ENCODE assay signal across 9 mouse cellular contexts in genomic region chr10:90081630-90082029, GRCm38 (mm10).
DNase-seq lines count a peak whose midpoint lies in the region; ATAC-seq and TF ChIP-seq lines count a peak whose summit lies in the region.
"Had no signal": no experiment of that assay in that cellular context is flagged by ENCODE, and none has a peak within 500 bp of the region (broad histone marks: within the 10 kb centered on the region; RNA-seq: fewer than 3 reads in every experiment).

No protein-coding gene starts in this region.

- no peak for TF ChIP-seq EP300 in liver, embryonic 14.5 days (IDR thresholded peaks at IDR 0.05; ENCODE audit: low read depth)

- 24% methylated on average over 7 of the region's 7 CpGs for WGBS in forebrain, embryonic 13.5 days
- WGBS in forebrain, embryonic 10.5 days, result 35% methylated on average over 7 of the region's 7 CpGs
- WGBS in liver, embryonic 14.5 days (ENCODE audit: insufficient replicate concordance), result 17% methylated on average over 7 of the region's 7 CpGs
- 23% methylated on average over 7 of the region's 7 CpGs for WGBS in liver, embryonic 11.5 days

- no peaks in the 10 kb centered on the region for H3K9me3 ChIP-seq in forebrain, embryonic 13.5 days (replicated peaks)
- H3K9me3 ChIP-seq in forebrain, embryonic 10.5 days, result no peaks in the 10 kb centered on the region
- H3K9me3 ChIP-seq in liver, embryonic 14.5 days (ENCODE audit: control insufficient read depth, low read length), result no peaks in the 10 kb centered on the region
- no peaks in the 10 kb centered on the region for H3K9me3 ChIP-seq in liver, embryonic 11.5 days (ENCODE audit: control insufficient read depth, low read length)
- H3K9me3 ChIP-seq: liver, embryonic 15.5 days had no signal

- H3K4me1 ChIP-seq in forebrain, embryonic 13.5 days, result no peaks in the 10 kb centered on the region
- H3K4me1 ChIP-seq in forebrain, embryonic 10.5 days, result no peaks in the 10 kb centered on the region
- H3K4me1 ChIP-seq in liver, embryonic 14.5 days (replicated peaks; ENCODE audit: control insufficient read depth in 2 of 2, insufficient read depth in 2 of 2, low read length in 1 of 2), result no peaks in the 10 kb centered on the region
- no peaks in the 10 kb centered on the region for H3K4me1 ChIP-seq in liver, embryonic 11.5 days (replicated peaks; ENCODE audit: control insufficient read depth, insufficient read depth, low read length)
- H3K4me1 ChIP-seq: liver, embryonic 15.5 days had no signal

- no peaks in the 10 kb centered on the region for H3K27me3 ChIP-seq in forebrain, embryonic 13.5 days
- H3K27me3 ChIP-seq in forebrain, embryonic 10.5 days (ENCODE audit: poor library complexity, severe bottlenecking), result no peaks in the 10 kb centered on the region
- no peaks in the 10 kb centered on the region for H3K27me3 ChIP-seq in liver, embryonic 14.5 days (ENCODE audit: control insufficient read depth, insufficient read depth, low read length)
- H3K27me3 ChIP-seq in liver, embryonic 11.5 days (replicated peaks; ENCODE audit: control insufficient read depth, insufficient read depth, low read length), result no peaks in the 10 kb centered on the region
- H3K27me3 ChIP-seq: liver, embryonic 15.5 days had no signal

- no peak for DNase-seq in forebrain, embryonic 10.5 days (ENCODE audit: extremely low spot score, low spot score)
- DNase-seq in liver, embryonic 14.5 days (ENCODE audit: low read depth in 3 of 3, low spot score in 3 of 3), result no peak
- no peak for DNase-seq in liver, embryonic 11.5 days (ENCODE audit: low spot score)
- peak; percentile 65 for DNase-seq in adipocyte (ENCODE audit: low spot score)
- peak; percentile 21 for DNase-seq in lung, postnatal 36 days
- DNase-seq in ovary, postnatal 36 days (ENCODE audit: low spot score), result no peak
- no peak for DNase-seq in right cerebral cortex, postnatal 10 days (ENCODE audit: low spot score in 2 of 2)

- H3K27ac ChIP-seq in forebrain, embryonic 13.5 days, result no peak overlapping the region
- H3K27ac ChIP-seq in forebrain, embryonic 10.5 days, result no peak overlapping the region
- no peak overlapping the region for H3K27ac ChIP-seq in liver, embryonic 14.5 days
- H3K27ac ChIP-seq in liver, embryonic 11.5 days (ENCODE audit: low read depth, low read length), result no peak overlapping the region
- H3K27ac ChIP-seq: liver, embryonic 15.5 days had no signal

- no peak overlapping the region for H3K9ac ChIP-seq in forebrain, embryonic 13.5 days
- H3K9ac ChIP-seq in liver, embryonic 14.5 days (replicated peaks), result no peak overlapping the region
- no peak overlapping the region for H3K9ac ChIP-seq in liver, embryonic 11.5 days (ENCODE audit: low read depth, low read length)
- H3K9ac ChIP-seq: liver, embryonic 15.5 days had no signal

- TF ChIP-seq CTCF in liver, embryonic 14.5 days (IDR thresholded peaks at IDR 0.05; ENCODE audit: low read depth), result peak; percentile 32; the same call in 1 of the 2 replicates

- H3K36me3 ChIP-seq in forebrain, embryonic 13.5 days (ENCODE audit: poor library complexity, severe bottlenecking), result no peaks in the 10 kb centered on the region
- no peaks in the 10 kb centered on the region for H3K36me3 ChIP-seq in forebrain, embryonic 10.5 days (replicated peaks)
- no peaks in the 10 kb centered on the region for H3K36me3 ChIP-seq in liver, embryonic 14.5 days (replicated peaks; ENCODE audit: control insufficient read depth, insufficient read depth, low read depth)
- no peaks in the 10 kb centered on the region for H3K36me3 ChIP-seq in liver, embryonic 11.5 days (ENCODE audit: control insufficient read depth, insufficient read depth, low read length)
- H3K36me3 ChIP-seq: liver, embryonic 15.5 days had no signal

- H3K4me2 ChIP-seq in forebrain, embryonic 13.5 days, result no peak overlapping the region
- H3K4me2 ChIP-seq in liver, embryonic 14.5 days (ENCODE audit: low read depth), result no peak overlapping the region
- no peak overlapping the region for H3K4me2 ChIP-seq in liver, embryonic 11.5 days
- H3K4me2 ChIP-seq: liver, embryonic 15.5 days had no signal

- no peak overlapping the region for H3K4me3 ChIP-seq in forebrain, embryonic 13.5 days
- no peak overlapping the region for H3K4me3 ChIP-seq in forebrain, embryonic 10.5 days
- no peak overlapping the region for H3K4me3 ChIP-seq in liver, embryonic 14.5 days (ENCODE audit: insufficient read depth in 1 of 2, low read depth in 2 of 2, low read length in 2 of 2)
- H3K4me3 ChIP-seq in liver, embryonic 11.5 days (ENCODE audit: low read depth, low read length), result no peak overlapping the region
- H3K4me3 ChIP-seq: liver, embryonic 15.5 days had no signal

- ATAC-seq in forebrain, embryonic 13.5 days, result 0 out of 2 replicates have a peak, but pooled peaks have one; percentile 33
- ATAC-seq in liver, embryonic 14.5 days (ENCODE audit: insufficient read depth), result no peak
- no peak for ATAC-seq in liver, embryonic 11.5 days (replicated peaks; ENCODE audit: low FRiP score)

Comparison
In these comparisons a context has a peak if more than half of its experiments do, and no peak if none do; other contexts are left out.
1. DNase-seq: peak in adipocyte (single experiment) and lung, postnatal 36 days (single experiment); none in forebrain, embryonic 10.5 days (single experiment), liver, embryonic 14.5 days (0 of 3), liver, embryonic 11.5 days (single experiment), ovary, postnatal 36 days (single experiment) and right cerebral cortex, postnatal 10 days (0 of 2).